Mouse (Mus musculus) heart, postnatal 0 days (tissue): ENCODE data around the gene Cptp.

ENCODE experiments used
- CTCF ChIP-seq: IDR thresholded peaks from 2 replicates; pipeline ENCODE4 v1.5.1; 2016; ENCODE audit warnings: antibody characterized with exemption, control low read depth, low read depth
- EP300 ChIP-seq: IDR thresholded peaks from 2 replicates; pipeline ENCODE4 v1.6.1; 2016; ENCODE audit warnings: antibody characterized with exemption, low read depth

- TF ChIP-seq CTCF (no peak), EP300 (no peak)
Measured at GRCm38 (mm10) chr4:155830596-155830995, 38.6 kb downstream of the Cptp start.
